Mouse (Mus musculus): ENCODE results near the gene Nxpe2. TPM values are rescaled to one million over a fixed set of nuclear protein-coding genes. Genes with fewer than 3 reads are reported as not detected.

The Nxpe2 gene
- under 1 TPM; 0.25 to 0.31 TPM for total RNA-seq (2021)
- long read RNA-seq, experiment 1, partial matches to known transcripts, result 0 of 2 reads
- long read RNA-seq, experiment 1, other reads (novel, unspliced or antisense), result 2 of 2 reads
- long read RNA-seq, experiment 2, partial matches to known transcripts, result 0 of 1 reads
- long read RNA-seq, experiment 2, other reads (novel, unspliced or antisense), result 1 of 1 reads

GRCm38 (mm10) chr9:48353148-48353698 lies at the start of gene Nxpe2:
Gene Nxpe2, minus strand, starts transcription at chr9:48353454.
- H3K27ac ChIP-seq, result peak within 1 kb of the TSS; percentile 60; the same call in 1 of the 2 replicates
- no peak for TF ChIP-seq CTCF (conservative IDR thresholded peaks at IDR 0.05)
- no peak within 1 kb of the TSS for H3K4me3 ChIP-seq
- DNase-seq (ENCODE audit: low spot score in 2 of 2), result no peak

DNA sequence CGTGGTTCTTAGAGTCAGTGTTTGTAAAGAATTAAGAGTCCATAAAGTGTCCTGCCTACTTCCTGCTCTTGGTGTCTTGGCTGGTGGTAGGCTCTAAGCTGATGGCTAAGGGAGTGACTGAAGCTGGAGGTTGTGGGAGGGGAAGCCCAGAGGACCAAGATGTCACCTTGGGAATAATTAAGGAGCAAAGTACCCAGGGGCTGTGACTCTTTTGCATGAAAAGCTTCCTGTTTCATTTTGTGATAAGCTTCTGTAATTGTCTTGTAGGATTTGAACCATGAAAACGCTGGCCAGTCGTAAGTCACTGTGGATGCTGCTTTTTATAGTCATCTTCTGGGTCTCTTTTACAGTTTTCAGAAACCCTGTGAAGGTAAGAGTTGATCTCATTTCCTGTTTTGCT lies 36.7 kb upstream of the Nxpe2 start:
- H3K27ac ChIP-seq, result no peak overlapping the region
- no peak for TF ChIP-seq CTCF (conservative IDR thresholded peaks at IDR 0.05)
- DNase-seq (ENCODE audit: low spot score in 2 of 2), result no peak
- H3K4me3 ChIP-seq, result no peak overlapping the region

DNA sequence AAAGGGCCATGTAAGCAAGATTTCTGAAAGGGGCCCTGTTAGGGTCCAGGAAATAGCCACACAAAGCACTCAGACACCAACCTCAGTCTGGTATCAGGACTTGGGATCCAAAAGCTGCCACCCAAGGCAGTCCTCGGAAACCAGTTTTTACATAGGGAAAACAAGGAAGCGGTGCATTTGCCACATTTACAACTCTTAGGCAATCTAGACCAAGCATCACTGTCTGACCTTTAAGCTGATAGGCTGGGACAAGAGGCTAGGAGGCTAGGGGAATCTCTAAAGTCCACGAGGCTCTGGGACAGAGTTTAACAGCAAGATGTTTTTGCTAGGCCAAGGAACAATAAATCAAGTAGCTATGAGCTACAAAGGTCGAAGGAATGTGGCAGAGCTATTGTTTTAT lies 35.2 kb upstream of the Nxpe2 start:
- Histone ChIP-seq H3K27ac (no peak overlapping the region), H3K4me3 (no peak overlapping the region)
- DNase-seq (ENCODE audit: low spot score in 2 of 2), result no peak
- TF ChIP-seq CTCF (conservative IDR thresholded peaks at IDR 0.05), result no peak

GRCm38 (mm10) chr9:48374357-48374756 lies 21.1 kb upstream of the Nxpe2 start:
- no peak overlapping the region for H3K27ac ChIP-seq
- TF ChIP-seq CTCF (conservative IDR thresholded peaks at IDR 0.05), result no peak
- H3K4me3 ChIP-seq, result no peak overlapping the region

DNA sequence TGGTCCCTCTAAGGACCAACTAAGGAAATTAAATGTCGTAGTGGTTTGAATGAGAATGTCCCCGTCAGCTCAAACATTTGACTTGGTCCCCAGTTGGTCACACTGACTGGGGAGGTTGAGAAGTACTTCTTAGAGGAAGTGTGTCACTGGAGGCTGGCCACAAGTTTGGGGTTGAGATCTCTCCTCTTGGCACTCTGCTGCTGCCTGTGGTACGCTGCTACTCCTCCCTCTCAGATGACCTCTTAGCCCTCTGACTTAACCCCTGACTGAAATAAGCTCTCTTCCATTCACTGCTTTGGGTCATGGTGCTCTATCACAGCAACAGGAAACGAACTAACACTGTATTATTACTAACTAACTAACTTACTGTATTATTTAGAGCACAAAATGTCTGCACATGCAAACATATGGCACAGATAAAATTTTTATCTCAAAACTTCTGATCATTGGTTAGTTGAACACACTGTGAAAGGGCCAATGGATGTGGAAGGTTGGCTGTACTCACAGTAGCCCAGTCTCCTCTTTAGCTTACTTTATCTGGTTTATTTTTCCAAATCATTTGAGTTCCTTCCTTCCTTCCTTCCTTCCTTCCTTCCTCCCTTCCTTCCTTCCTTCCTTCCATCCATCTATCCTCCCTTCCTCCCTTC lies 20.1 kb upstream of the Nxpe2 start:
- Histone ChIP-seq H3K27ac (no peak overlapping the region), H3K4me3 (no peak overlapping the region)
- DNase-seq (ENCODE audit: low spot score in 2 of 2), result no peak
- TF ChIP-seq CTCF (conservative IDR thresholded peaks at IDR 0.05), result no peak

More at GRCm38 (mm10) chr9:48374357-48374756, 21.1 kb upstream of the Nxpe2 start:
- no peak for DNase-seq (ENCODE audit: low spot score in 2 of 2)

GRCm38 (mm10) chr9:48362743-48363142 lies 9.5 kb upstream of the Nxpe2 start:
- H3K27ac ChIP-seq, result no peak overlapping the region
- no peak for TF ChIP-seq CTCF (conservative IDR thresholded peaks at IDR 0.05)
- H3K4me3 ChIP-seq, result no peak overlapping the region
- no peak for DNase-seq (ENCODE audit: low spot score in 2 of 2)

GRCm38 (mm10) chr9:48361815-48362631 lies 8.8 kb upstream of the Nxpe2 start:
- no peak overlapping the region for H3K27ac ChIP-seq
- no peak overlapping the region for H3K4me3 ChIP-seq
- no peak for TF ChIP-seq CTCF (conservative IDR thresholded peaks at IDR 0.05)
- no peak for DNase-seq (ENCODE audit: low spot score in 2 of 2)

- TF ChIP-seq CTCF (conservative IDR thresholded peaks at IDR 0.05), result peak; percentile 49
- DNase-seq (ENCODE audit: low spot score in 2 of 2), result no peak
- Histone ChIP-seq H3K27ac (no peak overlapping the region), H3K4me3 (no peak overlapping the region)
Observed at GRCm38 (mm10) chr9:48360826-48361225, 7.6 kb upstream of the Nxpe2 start.

- no peak for DNase-seq (ENCODE audit: low spot score in 2 of 2)
- Histone ChIP-seq H3K27ac (no peak overlapping the region), H3K4me3 (no peak overlapping the region)
- TF ChIP-seq CTCF (conservative IDR thresholded peaks at IDR 0.05), result no peak
Observed at GRCm38 (mm10) chr9:48357097-48357496, 3.8 kb upstream of the Nxpe2 start.

DNA sequence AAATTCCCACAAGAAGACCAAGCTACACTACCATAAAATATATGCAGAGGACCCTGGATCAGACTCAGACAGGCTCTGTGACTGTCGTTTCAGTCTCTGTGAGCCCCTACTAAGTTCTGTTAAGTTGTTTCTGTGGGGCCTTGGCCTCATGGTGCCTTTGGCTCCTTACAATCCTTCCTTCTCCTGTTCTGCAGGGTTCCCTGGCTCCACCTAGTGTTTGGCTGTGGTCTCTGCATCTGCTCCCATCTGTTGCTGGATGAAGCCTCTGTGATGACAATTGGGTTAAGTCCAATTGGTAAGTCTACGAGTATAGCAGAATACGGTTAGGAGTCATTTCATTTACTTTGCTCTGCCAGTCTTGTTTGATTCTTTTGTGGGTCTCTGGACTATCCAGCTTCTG lies 1.5 kb upstream of the Nxpe2 start:
- H3K4me3 ChIP-seq, result no peak overlapping the region
- H3K27ac ChIP-seq, result 0 out of 2 replicates have a peak overlapping the region, but pooled peaks have one; percentile 20
- peak; percentile 96 for TF ChIP-seq CTCF (conservative IDR thresholded peaks at IDR 0.05)
- peak; percentile 81 to 87 for DNase-seq (ENCODE audit: low spot score in 2 of 2)

DNA sequence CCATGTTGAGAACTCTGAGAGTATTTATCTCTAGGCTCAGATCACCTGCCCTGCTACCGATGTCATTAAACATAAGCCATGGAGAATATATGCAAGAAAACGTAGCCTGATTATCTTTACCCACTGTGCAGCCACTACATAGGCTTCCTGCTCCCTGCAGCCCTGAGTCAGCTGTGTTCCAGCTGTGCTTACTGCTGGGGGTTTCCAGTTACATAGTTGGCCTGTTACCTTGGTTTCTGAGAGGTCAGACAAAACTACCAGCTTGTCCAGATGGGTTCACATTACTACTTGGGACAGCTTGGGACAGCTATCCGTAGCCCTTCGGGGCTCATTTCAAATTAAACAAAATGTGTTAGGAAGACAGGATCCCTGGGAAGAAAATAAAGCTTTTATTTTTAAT lies 868 bp upstream of the Nxpe2 start:
- Histone ChIP-seq H3K4me3 (no peak overlapping the region), H3K27ac (peak overlapping the region; percentile 60; the same call in 1 of the 2 replicates)
- TF ChIP-seq CTCF (conservative IDR thresholded peaks at IDR 0.05), result no peak
- DNase-seq (ENCODE audit: low spot score in 2 of 2), result no peak

DNA sequence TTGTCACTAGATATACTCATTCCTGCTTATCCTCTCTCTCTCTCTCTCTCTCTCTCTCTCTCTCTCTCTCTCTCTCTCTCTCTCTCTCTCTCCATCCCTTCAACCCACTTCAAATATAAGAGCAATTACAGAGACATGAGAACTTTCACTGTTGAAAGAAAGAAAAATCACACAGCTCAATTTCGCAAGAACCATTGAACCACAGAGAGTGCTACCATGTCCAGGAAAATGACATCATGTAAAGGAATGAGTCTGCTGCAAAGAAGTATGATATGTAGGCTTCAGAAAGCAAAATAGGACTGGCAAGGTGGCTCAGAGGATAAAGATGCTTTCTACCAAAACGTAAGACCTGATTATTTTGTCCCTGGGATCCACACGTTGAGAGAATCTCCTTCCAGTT lies 7.4 kb downstream of the Nxpe2 start:
- no peak for DNase-seq (ENCODE audit: low spot score in 2 of 2)
- H3K4me3 ChIP-seq, result no peak overlapping the region
- no peak overlapping the region for H3K27ac ChIP-seq
- no peak for TF ChIP-seq CTCF (conservative IDR thresholded peaks at IDR 0.05)

- no peak overlapping the region for H3K27ac ChIP-seq
- no peak for DNase-seq (ENCODE audit: low spot score in 2 of 2)
- TF ChIP-seq CTCF (conservative IDR thresholded peaks at IDR 0.05), result no peak
- no peak overlapping the region for H3K4me3 ChIP-seq
Observed at GRCm38 (mm10) chr9:48345456-48345855, 7.8 kb downstream of the Nxpe2 start.
